Mouse (Mus musculus) thymus, adult 2 months (tissue): ENCODE data around the gene Nlrx1.
A peak's percentile ranks its signal among the peaks of the same experiment; 100 is the strongest.

ENCODE experiments used
- CTCF ChIP-seq: fragments of 200-500 bp; IDR thresholded peaks from 2 replicates; pipeline ENCODE4 v1.5.1; 2012; ENCODE audit warnings: mild to moderate bottlenecking, control low read depth, low read length, moderate library complexity, borderline replicate concordance; ENCODE audit not compliant: control insufficient read depth, poor library complexity, insufficient read depth; ENCODE audit errors: extremely low read depth
- POLR2A ChIP-seq: fragments of 200-500 bp; IDR thresholded peaks from 2 replicates; pipeline ENCODE4 v1.6.1; 2012; ENCODE audit warnings: mild to moderate bottlenecking, low read length, control low read depth, moderate library complexity; ENCODE audit not compliant: control insufficient read depth, poor library complexity, insufficient read depth; ENCODE audit errors: extremely low read depth

DNA sequence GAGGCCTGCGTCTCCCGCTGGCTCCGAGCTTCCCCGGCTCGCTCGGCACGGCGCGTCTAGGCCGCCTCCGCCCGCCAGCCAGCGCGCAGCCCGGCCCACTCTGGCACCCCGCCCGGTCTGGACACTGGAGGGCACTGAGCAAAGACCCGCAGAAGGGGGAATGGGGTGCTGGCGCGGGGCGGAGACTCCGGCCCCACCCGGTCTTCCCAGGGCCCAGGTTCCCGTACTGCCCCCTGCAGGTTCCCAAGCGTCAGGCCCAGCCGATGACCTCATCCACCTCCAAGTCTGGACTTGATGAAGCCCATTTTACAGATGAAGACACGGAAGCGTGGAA is 405 bp downstream of the Nlrx1 start:
- TF ChIP-seq POLR2A (peak; percentile 3; the same call in 1 of the 2 replicates), CTCF (peak; percentile 91; the same call in 1 of the 2 replicates)
